In the genomic region with DNA sequence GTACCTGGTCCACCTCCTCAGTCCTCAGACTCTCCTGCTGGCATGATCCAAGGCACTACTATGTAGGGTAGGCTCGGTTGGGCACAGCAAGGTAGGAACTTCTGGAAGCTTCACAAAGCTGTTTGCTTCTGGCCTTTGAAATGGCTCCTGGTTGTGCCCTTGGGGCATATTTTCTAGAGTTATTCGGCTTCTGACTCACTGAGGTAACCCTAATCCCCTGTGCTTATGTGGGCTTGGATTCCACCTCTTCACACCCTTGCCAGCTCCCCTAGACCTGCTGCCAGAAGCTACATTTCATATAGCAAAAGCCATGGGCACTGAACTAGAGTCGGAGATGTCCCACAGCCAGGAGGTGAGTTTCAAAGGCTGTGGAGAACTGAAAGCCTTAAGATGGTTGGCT, we compare ENCODE assay signal across 27 mouse cellular contexts.
"Had no signal": no experiment of that assay in that cellular context is flagged by ENCODE, and none has a peak within 500 bp of the region (broad histone marks: within the 10 kb centered on the region; RNA-seq: fewer than 3 reads in every experiment).

No protein-coding gene starts in this region.

- H3K4me3 ChIP-seq: embryonic facial prominence, embryonic 10.5 days; embryonic facial prominence, embryonic 12.5 days; embryonic facial prominence, embryonic 13.5 days; embryonic facial prominence, embryonic 15.5 days; erythroblast, embryonic 14.5 days; forebrain, embryonic 10.5 days; forebrain, embryonic 12.5 days; forebrain, embryonic 13.5 days; forebrain, embryonic 15.5 days; gastrocnemius, adult 2 months; heart, adult 2 months had no signal

- H3K36me3 ChIP-seq: embryonic facial prominence, embryonic 10.5 days; embryonic facial prominence, embryonic 12.5 days; embryonic facial prominence, embryonic 13.5 days; embryonic facial prominence, embryonic 15.5 days; forebrain, embryonic 10.5 days; forebrain, embryonic 12.5 days; forebrain, embryonic 15.5 days had no signal

- DNase-seq: cerebellum, adult 9-10 months; cerebellum, adult 9-11 months; cerebellum, postnatal 10 days; cerebellum, postnatal 14 days; cerebellum, postnatal 25 days; cerebellum, postnatal 36 days; embryo, embryonic 11 days; forebrain, postnatal 0 days; gastrocnemius, adult 2 months; gastrocnemius, postnatal 10 days; gastrocnemius, postnatal 14 days; gastrocnemius, postnatal 25 days; gastrocnemius, postnatal 36 days; heart, adult 11 months; heart, adult 18-20 months; heart, adult 2 months had no signal

- H3K4me2 ChIP-seq: embryonic facial prominence, embryonic 12.5 days; embryonic facial prominence, embryonic 13.5 days; embryonic facial prominence, embryonic 15.5 days; forebrain, embryonic 12.5 days; forebrain, embryonic 13.5 days; forebrain, embryonic 15.5 days had no signal

- H3K4me1 ChIP-seq: embryonic facial prominence, embryonic 12.5 days; embryonic facial prominence, embryonic 13.5 days; embryonic facial prominence, embryonic 15.5 days; forebrain, embryonic 12.5 days; forebrain, embryonic 13.5 days; forebrain, embryonic 15.5 days had no signal

- H3K27me3 ChIP-seq: embryonic facial prominence, embryonic 12.5 days; embryonic facial prominence, embryonic 13.5 days; embryonic facial prominence, embryonic 15.5 days; forebrain, embryonic 12.5 days; forebrain, embryonic 13.5 days; forebrain, embryonic 15.5 days had no signal

- ATAC-seq: forebrain, embryonic 13.5 days; forebrain, embryonic 14.5 days; forebrain, embryonic 15.5 days; forebrain, embryonic 16.5 days; forebrain, postnatal 0 days had no signal

- H3K27ac ChIP-seq: embryonic facial prominence, embryonic 10.5 days; embryonic facial prominence, embryonic 12.5 days; embryonic facial prominence, embryonic 13.5 days; embryonic facial prominence, embryonic 15.5 days; forebrain, embryonic 10.5 days; forebrain, embryonic 12.5 days; forebrain, embryonic 13.5 days; forebrain, embryonic 15.5 days; gastrocnemius, adult 2 months; heart, adult 2 months had no signal

- H3K9me3 ChIP-seq: embryonic facial prominence, embryonic 12.5 days; embryonic facial prominence, embryonic 15.5 days; forebrain, embryonic 10.5 days; forebrain, embryonic 12.5 days; forebrain, embryonic 13.5 days; forebrain, embryonic 15.5 days had no signal

- H3K9ac ChIP-seq: embryonic facial prominence, embryonic 12.5 days; embryonic facial prominence, embryonic 13.5 days; embryonic facial prominence, embryonic 15.5 days; forebrain, embryonic 12.5 days; forebrain, embryonic 13.5 days; forebrain, embryonic 15.5 days; forebrain, postnatal 0 days had no signal
